Mouse (Mus musculus) hindbrain, embryonic 13.5 days (tissue): ENCODE results near the gene Tmem200c. TPM values are rescaled to one million over a fixed set of nuclear protein-coding genes. Genes with fewer than 3 reads are reported as not detected.

ENCODE experiments used
- ATAC-seq: fragments of 200-750 bp; cut with Nextera tagmentation; 2 replicates; pipeline ENCODE4 v1.8.0; 2017; ENCODE audit warnings: moderate TSS enrichment; ENCODE audit not compliant: low FRiP score
- H3K27ac ChIP-seq: fragments of 300-500 bp; sonication (generic); 2 replicates; pipeline ENCODE4 v1.5.1; 2015; ENCODE audit warnings: inconsistent platforms, mild to moderate bottlenecking, moderate library complexity
- H3K27me3 ChIP-seq: fragments of 300-500 bp; sonication (generic); 2 replicates; pipeline ENCODE4 v1.6.1; 2015; ENCODE audit warnings: mild to moderate bottlenecking, inconsistent platforms
- H3K36me3 ChIP-seq: fragments of 300-500 bp; sonication (generic); 2 replicates; pipeline ENCODE4 v1.6.1; 2015; ENCODE audit warnings: mild to moderate bottlenecking, inconsistent platforms
- H3K4me1 ChIP-seq: fragments of 300-500 bp; sonication (generic); replicated peaks from 2 replicates; pipeline ENCODE4 v1.6.1; 2015; ENCODE audit warnings: inconsistent platforms
- H3K4me2 ChIP-seq: fragments of 300-500 bp; sonication (generic); 2 replicates; pipeline ENCODE4 v1.6.1; 2015; ENCODE audit warnings: inconsistent platforms, mild to moderate bottlenecking, moderate library complexity
- H3K4me3 ChIP-seq: fragments of 300-500 bp; sonication (generic); 2 replicates; pipeline ENCODE4 v1.5.1; 2015; ENCODE audit warnings: mild to moderate bottlenecking, inconsistent platforms
- H3K9ac ChIP-seq: fragments of 300-500 bp; sonication (generic); 2 replicates; pipeline ENCODE4 v1.6.1; 2015; ENCODE audit warnings: mild to moderate bottlenecking, inconsistent platforms
- H3K9me3 ChIP-seq: fragments of 300-500 bp; sonication (generic); 2 replicates; pipeline ENCODE4 v1.6.1; 2016; ENCODE audit warnings: inconsistent platforms
- WGBS: fragments of 180-500 bp; shearing (Covaris S2); methylation state at CpG from one replicate; pipeline ENCODE4 v1.1.7; 2015; 5-methylcytosine and 5-hydroxymethylcytosine counted together
- polyA plus RNA-seq: library from polyadenylated mRNA; unstranded; fragments of >200 nt; fragmentation: Nextera tagmentation; extraction: Ambion mirVana; gene quantifications from 2 replicates; pipeline ENCODE4 v1.2.1, GENCODE M21; 2015

Gene Tmem200c
- polyA plus RNA-seq, 1 experiment from 2014 or later: 2.3 TPM

DNA sequence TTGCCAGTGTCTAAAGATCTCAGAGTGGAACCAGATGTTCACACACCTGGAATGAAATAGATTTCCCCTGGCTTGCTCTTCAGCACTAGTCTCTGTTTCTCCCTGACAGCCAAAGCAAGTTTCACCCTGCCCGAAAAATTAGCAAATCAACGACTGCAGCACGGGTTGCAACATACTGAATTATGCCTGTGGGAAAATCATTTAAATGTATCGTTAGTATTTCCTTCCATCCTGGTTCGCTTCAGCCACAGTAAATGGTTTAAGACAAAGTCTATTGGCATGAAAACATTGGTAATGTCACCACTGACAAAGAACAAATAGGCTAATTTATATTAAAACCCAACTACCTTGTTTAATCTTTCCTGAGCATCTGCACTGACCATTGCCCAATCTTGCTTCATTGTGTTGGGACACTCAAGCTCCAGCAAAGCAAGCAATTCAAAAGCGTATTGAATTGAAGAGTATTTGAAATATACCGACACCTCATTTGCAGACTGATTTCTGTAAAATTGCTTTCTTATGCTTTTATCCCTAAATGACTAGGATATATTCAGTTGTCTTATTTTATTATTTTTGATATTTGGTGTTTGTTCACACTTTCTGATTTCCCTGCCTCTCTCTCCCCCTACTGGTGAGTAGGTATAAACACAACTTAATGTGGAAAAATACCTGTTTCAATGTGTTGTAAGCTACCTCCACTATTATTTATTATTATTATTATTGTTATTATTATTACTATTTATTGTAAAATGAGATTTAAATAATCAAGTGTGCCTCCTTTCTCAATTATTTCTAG lies 25.9 kb downstream of the Tmem200c start:
- no peak for ATAC-seq

DNA sequence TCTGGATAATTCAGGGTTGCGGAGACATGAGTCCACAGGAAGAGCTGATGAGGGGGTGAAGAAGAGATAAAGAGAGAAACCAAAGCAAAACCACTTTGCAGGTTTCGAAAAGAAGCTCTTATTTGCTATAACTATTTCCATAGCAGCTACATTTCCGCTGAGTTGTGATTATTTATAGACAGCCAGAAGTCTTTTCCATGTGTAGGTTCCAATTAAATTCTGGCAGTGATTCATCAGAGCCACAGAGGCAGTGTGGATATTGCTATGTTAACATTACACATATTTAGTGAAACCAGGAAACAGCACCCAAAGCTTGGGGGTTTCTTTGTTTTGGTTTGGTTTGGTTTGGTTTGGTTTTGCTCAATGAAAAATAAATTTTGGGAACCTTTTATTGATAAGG lies 37.8 kb downstream of the Tmem200c start:
- no peaks in the 10 kb centered on the region for H3K4me1 ChIP-seq
- no peaks in the 10 kb centered on the region for H3K36me3 ChIP-seq
- H3K4me3 ChIP-seq: no peak overlapping the region
- no peak overlapping the region for H3K4me2 ChIP-seq
- ATAC-seq: no peak
- H3K9ac ChIP-seq: no peak overlapping the region
- H3K27me3 ChIP-seq: no peaks in the 10 kb centered on the region
- 93% methylated on average over 3 of the region's 3 CpGs for WGBS
- no peak overlapping the region for H3K27ac ChIP-seq
- no peaks in the 10 kb centered on the region for H3K9me3 ChIP-seq

More for the DNA sequence above, 25.9 kb downstream of the Tmem200c start:
- no peaks in the 10 kb centered on the region for H3K4me1 ChIP-seq
- no peaks in the 10 kb centered on the region for H3K27me3 ChIP-seq
- WGBS: 80% methylated on average over 7 of the region's 7 CpGs
- H3K9ac ChIP-seq: no peak overlapping the region
- H3K36me3 ChIP-seq: no peaks in the 10 kb centered on the region
- H3K27ac ChIP-seq: no peak overlapping the region
- H3K4me2 ChIP-seq: no peak overlapping the region
- H3K4me3 ChIP-seq: no peak overlapping the region
- no peaks in the 10 kb centered on the region for H3K9me3 ChIP-seq

DNA sequence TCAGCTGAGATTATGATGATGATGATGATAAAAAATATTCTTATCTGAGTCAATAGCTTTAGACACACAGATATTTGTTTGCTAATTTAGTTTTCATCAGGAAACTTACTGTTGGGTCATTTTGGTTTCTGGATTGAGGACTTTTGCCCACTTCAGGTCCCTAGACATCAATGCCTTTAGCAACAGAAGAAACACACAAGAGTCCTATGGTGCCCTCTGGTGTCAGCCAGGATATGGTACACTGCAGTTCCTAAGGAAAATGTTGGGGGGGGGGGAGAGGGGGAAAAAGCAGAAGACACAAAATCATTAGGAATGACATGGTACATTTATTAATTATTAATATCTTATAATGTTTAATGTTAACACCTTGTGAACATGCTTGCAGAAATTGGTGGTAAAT lies 42.0 kb downstream of the Tmem200c start:
- no peak overlapping the region for H3K4me2 ChIP-seq
- no peak for ATAC-seq
- H3K9ac ChIP-seq: no peak overlapping the region

DNA sequence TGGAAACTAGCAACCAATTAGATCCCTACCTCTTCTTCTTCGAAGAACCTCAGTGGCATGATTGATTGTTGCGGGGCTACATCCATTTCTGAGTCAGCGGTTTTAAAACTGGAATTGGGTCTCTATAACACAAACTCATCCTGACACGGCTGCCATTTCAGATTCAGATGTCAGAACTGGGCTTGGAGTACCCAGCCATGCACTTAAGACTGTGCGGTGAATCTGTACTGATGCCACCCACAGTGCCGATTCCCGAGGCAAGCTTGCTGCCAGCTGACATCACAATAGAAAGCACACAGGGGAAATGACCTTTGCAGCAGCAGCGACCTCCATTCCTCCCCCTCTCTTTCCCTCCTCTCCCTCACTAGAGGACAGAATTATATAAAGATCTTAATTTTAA lies 47.6 kb downstream of the Tmem200c start:
- WGBS: 29% methylated on average over 8 of the region's 8 CpGs
- Histone ChIP-seq H3K9ac (no peak overlapping the region), H3K4me3 (no peak overlapping the region), H3K9me3 (no peaks in the 10 kb centered on the region), H3K36me3 (no peaks in the 10 kb centered on the region), H3K27ac (no peak overlapping the region), H3K4me1 (peaks cover 9% of the 10 kb centered on the region; the same call in 1 of the 2 replicates), H3K4me2 (no peak overlapping the region), H3K27me3 (no peaks in the 10 kb centered on the region)
- ATAC-seq: no peak

More for the DNA sequence above, 42.0 kb downstream of the Tmem200c start:
- Histone ChIP-seq H3K27ac (no peak overlapping the region), H3K4me1 (no peaks in the 10 kb centered on the region), H3K4me3 (no peak overlapping the region), H3K36me3 (no peaks in the 10 kb centered on the region), H3K9me3 (no peaks in the 10 kb centered on the region), H3K27me3 (no peaks in the 10 kb centered on the region)

DNA sequence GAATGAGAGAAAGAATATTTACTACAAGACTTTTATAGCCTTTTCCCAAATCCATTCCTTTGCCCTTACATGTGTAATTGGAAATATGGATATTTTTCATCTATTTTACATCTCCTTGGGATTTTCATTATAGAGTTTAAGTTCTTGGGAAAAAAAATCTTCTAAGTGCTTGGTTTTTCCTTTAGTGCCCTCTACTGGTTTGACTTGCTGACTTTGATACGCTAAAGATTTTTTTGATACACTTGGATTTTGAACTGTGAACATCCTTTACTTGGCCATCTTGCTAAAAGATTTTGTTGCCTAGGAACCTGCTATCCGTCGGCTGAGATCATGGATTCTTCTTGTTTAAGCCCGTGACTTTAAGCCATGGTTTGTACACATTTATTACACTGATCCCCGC lies 48.8 kb downstream of the Tmem200c start:
- H3K4me3 ChIP-seq: no peak overlapping the region
- no peak overlapping the region for H3K4me2 ChIP-seq
- no peak overlapping the region for H3K27ac ChIP-seq
- H3K27me3 ChIP-seq: no peaks in the 10 kb centered on the region
- no peaks in the 10 kb centered on the region for H3K36me3 ChIP-seq
- WGBS: 74% methylated on average over 5 of the region's 5 CpGs
- H3K4me1 ChIP-seq: peaks cover 9% of the 10 kb centered on the region; the same call in 1 of the 2 replicates
- H3K9ac ChIP-seq: no peak overlapping the region
- no peak for ATAC-seq
- H3K9me3 ChIP-seq: no peaks in the 10 kb centered on the region

DNA sequence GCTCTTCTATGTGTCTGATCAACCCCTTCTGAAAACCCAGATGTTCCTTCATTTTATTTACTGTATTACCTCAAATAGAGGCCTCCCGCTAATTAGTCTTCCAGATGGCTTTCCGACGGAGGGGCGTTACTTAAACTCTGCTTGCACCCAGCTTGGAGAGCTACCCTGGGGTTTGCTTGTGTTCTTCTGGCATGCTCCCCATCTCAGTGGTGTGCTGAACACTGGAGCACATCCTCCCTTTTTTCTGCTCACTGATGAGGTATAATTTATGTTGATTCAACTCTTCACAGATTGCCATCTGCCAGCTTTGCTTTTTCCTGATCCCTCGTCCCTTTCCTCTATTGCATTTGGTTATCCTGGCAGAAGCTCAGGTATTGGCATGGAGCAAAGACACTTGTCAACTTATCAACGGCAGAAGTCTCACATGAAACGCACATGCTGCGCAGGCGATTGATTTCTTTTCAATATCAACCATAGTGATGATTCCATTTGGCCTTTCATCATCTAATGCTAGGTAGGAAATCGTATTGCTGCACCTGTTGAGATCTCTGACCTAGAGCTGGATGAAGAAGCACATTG lies 49.6 kb downstream of the Tmem200c start:
- Histone ChIP-seq H3K27me3 (no peaks in the 10 kb centered on the region), H3K9me3 (no peaks in the 10 kb centered on the region), H3K4me3 (no peak overlapping the region), H3K9ac (no peak overlapping the region), H3K4me1 (peaks cover 9% of the 10 kb centered on the region; the same call in 1 of the 2 replicates), H3K36me3 (no peaks in the 10 kb centered on the region), H3K4me2 (no peak overlapping the region), H3K27ac (no peak overlapping the region)
- ATAC-seq: no peak
- WGBS: 79% methylated on average over 10 of the region's 10 CpGs

DNA sequence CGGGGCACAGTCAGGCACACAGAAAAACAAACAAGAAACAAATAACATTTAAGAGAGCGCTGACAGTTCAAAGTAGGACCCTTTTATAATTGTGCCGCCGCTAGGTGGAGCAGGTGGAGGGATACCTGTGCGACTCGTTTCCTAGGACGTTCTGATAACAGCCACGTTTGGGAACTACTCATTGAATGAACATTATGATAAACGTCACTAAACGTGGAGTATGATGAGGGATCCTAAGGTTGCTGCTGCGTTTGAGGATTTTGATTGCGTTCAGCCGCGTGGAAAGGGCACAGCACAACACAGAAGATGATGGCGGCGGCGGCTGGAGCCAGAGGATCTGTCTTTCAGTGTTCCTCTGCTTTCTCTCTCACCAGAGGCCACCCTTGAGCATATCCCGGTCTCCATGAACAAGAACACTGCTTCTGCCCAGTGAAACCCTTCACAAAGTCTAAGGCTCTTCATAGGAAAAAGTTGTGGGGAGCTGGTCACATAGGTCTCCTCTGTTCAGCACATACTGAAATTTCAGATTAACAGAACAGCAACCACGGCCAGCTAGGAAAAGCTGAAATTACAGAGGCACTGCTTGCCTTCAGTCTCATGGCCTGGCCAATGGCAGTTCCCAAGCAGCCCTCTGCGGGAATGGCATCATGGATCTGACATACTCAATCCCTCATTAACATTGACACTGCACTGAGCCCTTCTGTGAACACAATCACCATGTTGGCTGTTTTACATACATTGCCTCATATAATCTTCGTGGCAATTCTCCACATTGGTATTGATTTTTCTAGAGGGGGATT lies 55.5 kb downstream of the Tmem200c start:
- no peaks in the 10 kb centered on the region for H3K4me1 ChIP-seq
- no peaks in the 10 kb centered on the region for H3K36me3 ChIP-seq
- H3K4me3 ChIP-seq: peak overlapping the region; percentile 42
- H3K9me3 ChIP-seq: no peaks in the 10 kb centered on the region
- H3K27ac ChIP-seq: peak overlapping the region; percentile 45; the same call in 1 of the 2 replicates
- H3K9ac ChIP-seq: peak overlapping the region; percentile 62
- H3K27me3 ChIP-seq: no peaks in the 10 kb centered on the region
- 14% methylated on average over 21 of the region's 21 CpGs for WGBS
- peak; percentile 72 for ATAC-seq
- H3K4me2 ChIP-seq: peak overlapping the region; percentile 54

DNA sequence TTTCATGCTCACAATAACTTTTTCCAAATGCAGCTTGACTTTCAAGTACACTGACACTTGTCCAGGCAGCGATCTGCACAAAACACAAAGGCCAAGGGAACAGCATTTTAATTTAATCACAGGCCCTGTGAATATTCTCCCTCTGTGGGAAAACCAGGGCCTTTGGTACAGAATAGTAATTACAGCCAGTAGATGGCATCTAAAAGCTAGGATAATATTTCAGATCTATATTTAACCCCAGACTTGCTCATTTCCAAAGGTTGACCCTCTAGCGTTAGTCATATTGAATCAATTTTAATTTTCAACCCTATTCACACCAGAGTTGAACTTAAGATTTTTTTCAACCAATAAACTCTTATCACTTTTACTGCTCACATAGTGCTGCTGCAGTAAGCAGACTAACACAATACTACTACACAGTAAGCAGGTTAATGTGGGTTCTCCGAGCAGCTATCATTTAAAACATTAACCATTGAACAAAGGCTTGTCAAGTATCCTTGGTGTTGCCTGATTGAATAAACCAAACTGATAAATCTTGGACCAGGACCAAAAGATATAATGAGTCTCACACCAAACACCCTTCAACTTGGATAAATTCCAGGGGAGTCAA lies 57.2 kb downstream of the Tmem200c start:
- Histone ChIP-seq H3K9me3 (no peaks in the 10 kb centered on the region), H3K27ac (no peak overlapping the region), H3K9ac (no peak overlapping the region), H3K4me1 (no peaks in the 10 kb centered on the region), H3K36me3 (no peaks in the 10 kb centered on the region), H3K4me3 (no peak overlapping the region), H3K27me3 (no peaks in the 10 kb centered on the region), H3K4me2 (no peak overlapping the region)
- 86% methylated on average over 3 of the region's 3 CpGs for WGBS
- no peak for ATAC-seq

DNA sequence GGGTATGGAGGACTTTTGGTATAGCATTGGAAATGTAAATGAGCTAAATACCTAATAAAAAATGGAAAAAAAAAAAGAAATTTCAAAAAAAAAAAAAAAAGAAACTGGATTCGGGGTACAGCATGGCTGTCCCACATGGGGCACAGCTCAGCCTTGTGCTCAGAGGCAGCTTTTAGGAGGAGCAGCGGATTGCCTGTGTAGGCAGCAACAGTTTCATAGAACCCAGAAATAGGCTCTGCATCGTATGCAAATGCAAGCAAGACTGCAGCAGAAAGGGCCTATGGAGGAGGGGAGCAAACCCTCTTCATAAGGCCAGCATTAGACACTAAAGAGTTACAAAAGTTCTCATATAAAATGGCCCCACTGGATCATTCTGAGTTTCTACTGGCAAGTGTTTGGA lies 64.2 kb downstream of the Tmem200c start:
- no peak for ATAC-seq
- WGBS: 89% methylated on average over 3 of the region's 3 CpGs
- H3K4me1 ChIP-seq: no peaks in the 10 kb centered on the region

More for the DNA sequence above, 64.2 kb downstream of the Tmem200c start:
- Histone ChIP-seq H3K36me3 (no peaks in the 10 kb centered on the region), H3K9ac (no peak overlapping the region), H3K9me3 (no peaks in the 10 kb centered on the region), H3K4me3 (no peak overlapping the region), H3K4me2 (no peak overlapping the region), H3K27me3 (no peaks in the 10 kb centered on the region), H3K27ac (no peak overlapping the region)

Other genes starting within 250 kb of the Tmem200c start
- gene Epb41l3, start 249.1 kb downstream of the Tmem200c start, polyA plus RNA-seq: 73.3 and 75.4 TPM in 2 replicates